Mouse (Mus musculus): ENCODE measurements around the gene Cdk14.

Cdk14 gene

GRCm38 (mm10) chr5:4757902-4758301 lies 662.2 kb downstream of the Cdk14 start, which contains the start of gene Fzd1:
TSS of gene Fzd1 (minus strand) at chr5:4758035.
- DNase-seq (ENCODE audit: extremely low read depth, insufficient read length, low spot score), result peak; percentile 88

GRCm38 (mm10) chr5:4756871-4757711 lies 663.0 kb downstream of the Cdk14 start:
- peak; percentile 46 for DNase-seq (ENCODE audit: extremely low read depth, insufficient read length, low spot score)

GRCm38 (mm10) chr5:4756001-4756681 lies 664.0 kb downstream of the Cdk14 start:
- DNase-seq (ENCODE audit: extremely low read depth, insufficient read length, low spot score), result peak; percentile 3

- DNase-seq (ENCODE audit: extremely low read depth, insufficient read length, low spot score), result no peak
These were observed 664.8 kb downstream of the Cdk14 start for GRCm38 (mm10) chr5:4755326-4755725.

GRCm38 (mm10) chr5:4754701-4755281 lies 665.3 kb downstream of the Cdk14 start:
- DNase-seq (ENCODE audit: extremely low read depth, insufficient read length, low spot score), result no peak
